In genomic region chr16:29451706-29452105, GRCm38 (mm10) we compare ENCODE assay signal across 9 mouse cellular contexts.
A peak's percentile ranks its signal among the peaks of the same experiment; 100 is the strongest.
DNase-seq lines count a peak whose midpoint lies in the region; ATAC-seq lines count a peak whose summit lies in the region.
"Had no signal": no experiment of that assay in that cellular context is flagged by ENCODE, and none has a peak within 500 bp of the region (broad histone marks: within the 10 kb centered on the region; RNA-seq: fewer than 3 reads in every experiment).

No protein-coding gene starts in this region.

- no peaks in the 10 kb centered on the region for H3K9me3 ChIP-seq in heart, embryonic 12.5 days (replicated peaks)
- no peaks in the 10 kb centered on the region for H3K9me3 ChIP-seq in hindbrain, embryonic 14.5 days (ENCODE audit: control insufficient read depth, low read length)
- H3K9me3 ChIP-seq: limb, embryonic 13.5 days had no signal

- 55% methylated on average over 3 of the region's 3 CpGs for WGBS in heart, embryonic 12.5 days
- 73% methylated on average over 3 of the region's 3 CpGs for WGBS in hindbrain, embryonic 14.5 days

- no peak overlapping the region for H3K4me2 ChIP-seq in heart, embryonic 12.5 days
- no peak overlapping the region for H3K4me2 ChIP-seq in hindbrain, embryonic 14.5 days (replicated peaks)
- H3K4me2 ChIP-seq: limb, embryonic 13.5 days had no signal

- no peaks in the 10 kb centered on the region for H3K4me1 ChIP-seq in heart, embryonic 12.5 days (replicated peaks)
- H3K4me1 ChIP-seq in hindbrain, embryonic 14.5 days (replicated peaks; ENCODE audit: control insufficient read depth, insufficient read depth, low read length): no peaks in the 10 kb centered on the region
- H3K4me1 ChIP-seq: limb, embryonic 13.5 days had no signal

- H3K27me3 ChIP-seq in heart, embryonic 12.5 days (replicated peaks): no peaks in the 10 kb centered on the region
- H3K27me3 ChIP-seq in hindbrain, embryonic 14.5 days (ENCODE audit: control insufficient read depth, insufficient read depth, low read length): no peaks in the 10 kb centered on the region
- H3K27me3 ChIP-seq: limb, embryonic 13.5 days had no signal

- DNase-seq in heart, postnatal 4 days: peak; percentile 45
- peak; percentile 6 for DNase-seq in MN1 (ENCODE audit: low spot score)
- peak; percentile 20 to 55 for DNase-seq in cerebellum, postnatal 25 days
- DNase-seq in hindbrain, embryonic 14.5 days (ENCODE audit: low spot score): peak; percentile 61
- DNase-seq in left cerebral cortex, postnatal 4 days: peak; percentile 48
- DNase-seq in spleen, postnatal 14 days (ENCODE audit: low spot score in 2 of 2): no peak

- H3K4me3 ChIP-seq in heart, embryonic 12.5 days: no peak overlapping the region
- H3K4me3 ChIP-seq in hindbrain, embryonic 14.5 days (replicated peaks; ENCODE audit: low read length): no peak overlapping the region
- H3K4me3 ChIP-seq: limb, embryonic 13.5 days had no signal

- no peak for ATAC-seq in heart, embryonic 12.5 days (ENCODE audit: insufficient number of reproducible peaks, low FRiP score)
- ATAC-seq in hindbrain, embryonic 14.5 days (ENCODE audit: low FRiP score): no peak
- 0 out of 2 replicates have a peak, but pooled peaks have one; percentile 35 for ATAC-seq in monocyte, adult 5-6 weeks (replicated peaks; ENCODE audit: insufficient number of reproducible peaks, low FRiP score, low TSS enrichment, poor library complexity, severe bottlenecking)

- H3K9ac ChIP-seq in heart, embryonic 12.5 days: no peak overlapping the region
- no peak overlapping the region for H3K9ac ChIP-seq in hindbrain, embryonic 14.5 days
- H3K9ac ChIP-seq: limb, embryonic 13.5 days had no signal

- H3K36me3 ChIP-seq in heart, embryonic 12.5 days: no peaks in the 10 kb centered on the region
- no peaks in the 10 kb centered on the region for H3K36me3 ChIP-seq in hindbrain, embryonic 14.5 days (replicated peaks; ENCODE audit: control insufficient read depth, insufficient read depth)
- H3K36me3 ChIP-seq: limb, embryonic 13.5 days had no signal

- intact Hi-C loops in left cerebral cortex, postnatal 4 days (cut with DNase I): loop anchor here (10.0 kb wide), 1 partner anchor 113 kb away; no protein-coding TSS in a partner anchor

- H3K27ac ChIP-seq in heart, embryonic 12.5 days (ENCODE audit: poor library complexity, severe bottlenecking): no peak overlapping the region
- H3K27ac ChIP-seq in hindbrain, embryonic 14.5 days: no peak overlapping the region
- H3K27ac ChIP-seq: limb, embryonic 13.5 days had no signal

Comparison
In these comparisons a context has a peak if more than half of its experiments do, and no peak if none do; other contexts are left out.
1. DNase-seq: peak in heart, postnatal 4 days (single experiment), MN1 (single experiment), cerebellum, postnatal 25 days (2 of 2), hindbrain, embryonic 14.5 days (single experiment) and left cerebral cortex, postnatal 4 days (single experiment); none in spleen, postnatal 14 days (0 of 2).